Mouse (Mus musculus) midbrain, embryonic 11.5 days (tissue): ENCODE measurements around the gene Efcab14. TPM values are rescaled to one million over a fixed set of nuclear protein-coding genes. Genes with fewer than 3 reads are reported as not detected.

ENCODE experiments used
- ATAC-seq: fragments of 200-750 bp; cut with Nextera tagmentation; 2 replicates; pipeline ENCODE4 v1.8.0; 2017; ENCODE audit warnings: moderate TSS enrichment, moderate library complexity; ENCODE audit not compliant: low FRiP score
- DNase-seq: peaks from one replicate; pipeline ENCODE4 v3.0.0; 2015; ENCODE audit warnings: low spot score; ENCODE audit errors: missing footprints
- H3K27ac ChIP-seq: fragments of 300-500 bp; sonication (generic); 2 replicates; pipeline ENCODE4 v1.5.1; 2014; ENCODE audit warnings: low read depth, low read length
- H3K27me3 ChIP-seq: fragments of 300-500 bp; sonication (generic); 2 replicates; pipeline ENCODE4 v1.6.1; 2014; ENCODE audit warnings: mild to moderate bottlenecking, low read length, moderate library complexity, mixed read lengths; ENCODE audit not compliant: control insufficient read depth, insufficient read depth
- H3K36me3 ChIP-seq: fragments of 300-500 bp; sonication (generic); 2 replicates; pipeline ENCODE4 v1.6.1; 2014; ENCODE audit warnings: mild to moderate bottlenecking, low read length, moderate library complexity, mixed read lengths; ENCODE audit not compliant: control insufficient read depth, insufficient read depth
- H3K4me1 ChIP-seq: fragments of 300-500 bp; sonication (generic); 2 replicates; pipeline ENCODE4 v1.6.1; 2014; ENCODE audit warnings: low read length; ENCODE audit not compliant: control insufficient read depth, insufficient read depth
- H3K4me2 ChIP-seq: fragments of 300-500 bp; sonication (generic); 2 replicates; pipeline ENCODE4 v1.6.1; 2014; ENCODE audit warnings: mild to moderate bottlenecking, moderate library complexity
- H3K4me3 ChIP-seq: fragments of 300-500 bp; sonication (generic); 2 replicates; pipeline ENCODE4 v1.5.1; 2014; ENCODE audit warnings: low read depth, low read length
- H3K9ac ChIP-seq: fragments of 300-500 bp; sonication (generic); 2 replicates; pipeline ENCODE4 v1.6.1; 2014; ENCODE audit warnings: low read length
- H3K9me3 ChIP-seq: fragments of 300-500 bp; sonication (generic); 2 replicates; pipeline ENCODE4 v1.6.1; 2016; ENCODE audit warnings: low read length; ENCODE audit not compliant: control insufficient read depth
- WGBS: fragments of 180-500 bp; shearing (Covaris S2); extraction: QIAGEN DNeasy Blood & Tissue Kit; methylation state at CpG from one replicate; pipeline ENCODE4 v1.1.7; 2014; 5-methylcytosine and 5-hydroxymethylcytosine counted together
- polyA plus RNA-seq: library from polyadenylated mRNA; unstranded; fragments of >200 nt; fragmentation: Nextera tagmentation; extraction: Ambion mirVana; gene quantifications from 2 replicates; pipeline ENCODE4 v1.2.1, GENCODE M21; 2014

Gene Efcab14
- polyA plus RNA-seq, 1 experiment from 2014 or later = 42.8 TPM

- Histone ChIP-seq H3K27ac (no peak overlapping the region), H3K4me2 (no peak overlapping the region), H3K4me3 (no peak overlapping the region), H3K9ac (no peak overlapping the region), H3K9me3 (no peaks in the 10 kb centered on the region), H3K36me3 (no peaks in the 10 kb centered on the region), H3K4me1 (peaks cover 8% of the 10 kb centered on the region), H3K27me3 (no peaks in the 10 kb centered on the region)
- ATAC-seq (no peak), DNase-seq (no peak)
- WGBS = 77% methylated on average over 5 of the region's 5 CpGs
Measured at GRCm38 (mm10) chr4:115733746-115734145, 3.8 kb upstream of the Efcab14 start.

- peaks cover 14% of the 10 kb centered on the region for H3K4me1 ChIP-seq
- no peaks in the 10 kb centered on the region for H3K27me3 ChIP-seq
- no peaks in the 10 kb centered on the region for H3K36me3 ChIP-seq
- ATAC-seq (no peak), DNase-seq (no peak)
- no peak overlapping the region for H3K4me3 ChIP-seq
- no peak overlapping the region for H3K4me2 ChIP-seq
- WGBS = 77% methylated on average over 4 of the region's 4 CpGs
- H3K9ac ChIP-seq = no peak overlapping the region
- H3K27ac ChIP-seq = no peak overlapping the region
- H3K9me3 ChIP-seq = no peaks in the 10 kb centered on the region
Measured at GRCm38 (mm10) chr4:115734867-115735266, 2.7 kb upstream of the Efcab14 start.

- peak overlapping the region; percentile 85 for H3K9ac ChIP-seq
- no peaks in the 10 kb centered on the region for H3K36me3 ChIP-seq
- WGBS = 50% methylated on average over 13 of the region's 13 CpGs
- peak overlapping the region; percentile 84 for H3K4me3 ChIP-seq
- ATAC-seq = no peak
- peak; percentile 64 for DNase-seq
- H3K27me3 ChIP-seq = no peaks in the 10 kb centered on the region
- peaks cover 14% of the 10 kb centered on the region for H3K4me1 ChIP-seq
- H3K9me3 ChIP-seq = no peaks in the 10 kb centered on the region
- peak overlapping the region; percentile 84 for H3K4me2 ChIP-seq
- H3K27ac ChIP-seq = no peak overlapping the region
Measured at GRCm38 (mm10) chr4:115738481-115738985, 989 bp downstream of the Efcab14 start.

- H3K4me3 ChIP-seq = no peak overlapping the region
- no peak for ATAC-seq
- no peak overlapping the region for H3K4me2 ChIP-seq
- H3K27ac ChIP-seq = no peak overlapping the region
- no peaks in the 10 kb centered on the region for H3K36me3 ChIP-seq
- no peak overlapping the region for H3K9ac ChIP-seq
- H3K9me3 ChIP-seq = no peaks in the 10 kb centered on the region
- DNase-seq = peak; percentile 51
- H3K4me1 ChIP-seq = peaks cover 14% of the 10 kb centered on the region
- no peaks in the 10 kb centered on the region for H3K27me3 ChIP-seq
Measured at GRCm38 (mm10) chr4:115742658-115743057, 5.1 kb downstream of the Efcab14 start.

GRCm38 (mm10) chr4:115743096-115743495, 5.6 kb downstream of the Efcab14 start:
- Histone ChIP-seq H3K9ac (no peak overlapping the region), H3K9me3 (no peaks in the 10 kb centered on the region), H3K4me3 (no peak overlapping the region), H3K4me2 (no peak overlapping the region), H3K27ac (no peak overlapping the region), H3K27me3 (no peaks in the 10 kb centered on the region), H3K4me1 (peaks cover 13% of the 10 kb centered on the region), H3K36me3 (no peaks in the 10 kb centered on the region)
- DNase-seq (no peak), ATAC-seq (no peak)
- 87% methylated on average over 4 of the region's 4 CpGs for WGBS

- WGBS = 77% methylated on average over 1 of the region's 1 CpGs
- peaks cover 2% of the 10 kb centered on the region; the same call in 1 of the 2 replicates for H3K36me3 ChIP-seq
- H3K9me3 ChIP-seq = no peaks in the 10 kb centered on the region
Measured at GRCm38 (mm10) chr4:115748181-115748580, 10.6 kb downstream of the Efcab14 start.

GRCm38 (mm10) chr4:115749336-115749735, 11.8 kb downstream of the Efcab14 start:
- no peak overlapping the region for H3K4me2 ChIP-seq
- 84% methylated on average over 1 of the region's 1 CpGs for whole genome bisulfite sequencing
- H3K36me3 ChIP-seq = peaks cover 2% of the 10 kb centered on the region; the same call in 1 of the 2 replicates
- no peaks in the 10 kb centered on the region for H3K27me3 ChIP-seq
- no peaks in the 10 kb centered on the region for H3K4me1 ChIP-seq
- ATAC-seq = no peak
- no peaks in the 10 kb centered on the region for H3K9me3 ChIP-seq
- H3K4me3 ChIP-seq = no peak overlapping the region
- H3K9ac ChIP-seq = no peak overlapping the region
- DNase-seq = peak; percentile 26
- H3K27ac ChIP-seq = no peak overlapping the region

More at GRCm38 (mm10) chr4:115748181-115748580, 10.6 kb downstream of the Efcab14 start:
- Histone ChIP-seq H3K4me2 (no peak overlapping the region), H3K27me3 (no peaks in the 10 kb centered on the region), H3K9ac (no peak overlapping the region), H3K4me1 (no peaks in the 10 kb centered on the region), H3K4me3 (no peak overlapping the region), H3K27ac (no peak overlapping the region)
- no peak for ATAC-seq
- no peak for DNase-seq

GRCm38 (mm10) chr4:115754101-115754500, 16.6 kb downstream of the Efcab14 start:
- Histone ChIP-seq H3K27ac (no peak overlapping the region), H3K9ac (no peak overlapping the region), H3K4me3 (no peak overlapping the region), H3K27me3 (no peaks in the 10 kb centered on the region), H3K4me1 (no peaks in the 10 kb centered on the region), H3K36me3 (peaks cover 2% of the 10 kb centered on the region; the same call in 1 of the 2 replicates), H3K4me2 (no peak overlapping the region), H3K9me3 (no peaks in the 10 kb centered on the region)
- DNase-seq (peak; percentile 59), ATAC-seq (no peak)
- WGBS = 93% methylated on average over 3 of the region's 3 CpGs

- WGBS = 98% methylated on average over 1 of the region's 1 CpGs
- Histone ChIP-seq H3K27ac (no peak overlapping the region), H3K4me1 (no peaks in the 10 kb centered on the region), H3K9me3 (no peaks in the 10 kb centered on the region), H3K4me3 (no peak overlapping the region), H3K4me2 (no peak overlapping the region), H3K27me3 (no peaks in the 10 kb centered on the region), H3K36me3 (peaks cover 2% of the 10 kb centered on the region; the same call in 1 of the 2 replicates), H3K9ac (no peak overlapping the region)
- peak; percentile 62 for DNase-seq
- no peak for ATAC-seq
Measured at GRCm38 (mm10) chr4:115754851-115755250, 17.3 kb downstream of the Efcab14 start.
